Mouse (Mus musculus) A20 (cell line): ENCODE data around the gene Tenm2.

Experiments
- DNase-seq: peaks from one replicate; pipeline ENCODE4 v3.0.0-alpha.2; 2011; ENCODE audit warnings: low read depth, low spot score

Gene Tenm2

GRCm38 (mm10) chr11:36604815-36605382, 630.9 kb downstream of the Tenm2 start:
- no peak for DNase-seq

GRCm38 (mm10) chr11:36604272-36604671, 631.5 kb downstream of the Tenm2 start:
- no peak for DNase-seq

GRCm38 (mm10) chr11:36592471-36592870, 643.3 kb downstream of the Tenm2 start:
- DNase-seq: no peak

- DNase-seq: no peak
Observed at GRCm38 (mm10) chr11:36566146-36566545, 669.6 kb downstream of the Tenm2 start.

- DNase-seq: no peak
Observed at GRCm38 (mm10) chr11:36562851-36563250, 672.9 kb downstream of the Tenm2 start.

- no peak for DNase-seq
Observed at GRCm38 (mm10) chr11:36560785-36561548, 674.8 kb downstream of the Tenm2 start.

GRCm38 (mm10) chr11:36557316-36557715, 678.4 kb downstream of the Tenm2 start:
- no peak for DNase-seq

- no peak for DNase-seq
Observed at GRCm38 (mm10) chr11:36553286-36553685, 682.5 kb downstream of the Tenm2 start.

GRCm38 (mm10) chr11:36550649-36551048, 685.1 kb downstream of the Tenm2 start:
- DNase-seq: no peak

GRCm38 (mm10) chr11:36549398-36550139, 686.2 kb downstream of the Tenm2 start:
- DNase-seq: no peak

GRCm38 (mm10) chr11:36548139-36548538, 687.6 kb downstream of the Tenm2 start:
- no peak for DNase-seq

GRCm38 (mm10) chr11:36538144-36538543, 697.6 kb downstream of the Tenm2 start:
- no peak for DNase-seq

GRCm38 (mm10) chr11:36537573-36538133, 698.1 kb downstream of the Tenm2 start:
- DNase-seq: no peak

- no peak for DNase-seq
Observed at GRCm38 (mm10) chr11:36535591-36535990, 700.2 kb downstream of the Tenm2 start.

- no peak for DNase-seq
Observed at GRCm38 (mm10) chr11:36531614-36532013, 704.1 kb downstream of the Tenm2 start.

- no peak for DNase-seq
Observed at GRCm38 (mm10) chr11:36527509-36527908, 708.3 kb downstream of the Tenm2 start.

GRCm38 (mm10) chr11:36526381-36526780, 709.4 kb downstream of the Tenm2 start:
- peak; percentile 15 for DNase-seq

GRCm38 (mm10) chr11:36512468-36512867, 723.3 kb downstream of the Tenm2 start:
- DNase-seq: no peak

GRCm38 (mm10) chr11:36508312-36508711, 727.5 kb downstream of the Tenm2 start:
- DNase-seq: no peak

GRCm38 (mm10) chr11:36494898-36495548, 740.7 kb downstream of the Tenm2 start:
- no peak for DNase-seq

- DNase-seq: no peak
Observed at GRCm38 (mm10) chr11:36492274-36492673, 743.5 kb downstream of the Tenm2 start.

GRCm38 (mm10) chr11:36490085-36490484, 745.7 kb downstream of the Tenm2 start:
- DNase-seq: no peak
